Mouse (Mus musculus) olfactory bulb, adult 2 months (tissue): ENCODE data around the gene Btbd3.

Experiments
- CTCF ChIP-seq: fragments of 200-500 bp; IDR thresholded peaks from 2 replicates; pipeline ENCODE4 v1.5.1; 2012; ENCODE audit warnings: low read depth, mild to moderate bottlenecking, low read length, moderate library complexity; ENCODE audit not compliant: insufficient read depth
- POLR2A ChIP-seq: fragments of 200-500 bp; IDR thresholded peaks from 2 replicates; pipeline ENCODE4 v1.6.1; 2012; ENCODE audit warnings: mild to moderate bottlenecking, low read depth, low read length, moderate library complexity; ENCODE audit not compliant: insufficient read depth

- TF ChIP-seq CTCF (no peak), POLR2A (no peak)
These were observed 332.7 kb downstream of the Btbd3 start for GRCm38 (mm10) chr2:138589105-138589504.
